Mouse (Mus musculus): ENCODE data around the gene Pcnx3. TPM values are rescaled to one million over a fixed set of nuclear protein-coding genes. Genes with fewer than 3 reads are reported as not detected.

The Pcnx3 gene
- polyA plus RNA-seq, 1 experiment from 2014 or later = 27.6 TPM

GRCm38 (mm10) chr19:5726961-5727578 lies 38.4 kb upstream of the Pcnx3 start:
- no peak for ATAC-seq (replicated peaks; ENCODE audit: low FRiP score, low TSS enrichment, low read depth)
- no peak for DNase-seq (ENCODE audit: low spot score)
- Histone ChIP-seq H3K9me3 (ENCODE audit: control insufficient read depth, low read length) (no peaks in the 10 kb centered on the region), H3K36me3 (ENCODE audit: control insufficient read depth, insufficient read depth, low read length) (peaks cover 18% of the 10 kb centered on the region), H3K4me3 (ENCODE audit: low read depth, low read length) (peak overlapping the region; percentile 92), H3K4me1 (replicated peaks; ENCODE audit: control insufficient read depth, insufficient read depth, low read length) (peaks cover 57% of the 10 kb centered on the region), H3K9ac (ENCODE audit: low read length) (peak overlapping the region; percentile 30; the same call in 1 of the 2 replicates), H3K27me3 (replicated peaks; ENCODE audit: control insufficient read depth, insufficient read depth, low read length) (no peaks in the 10 kb centered on the region), H3K27ac (ENCODE audit: low read depth) (no peak overlapping the region), H3K4me2 (ENCODE audit: low read length) (peak overlapping the region; percentile 98)
- WGBS = 74% methylated on average over 15 of the region's 15 CpGs

- H3K27me3 ChIP-seq (replicated peaks; ENCODE audit: control insufficient read depth, insufficient read depth, low read length) = no peaks in the 10 kb centered on the region
- H3K4me1 ChIP-seq (replicated peaks; ENCODE audit: control insufficient read depth, insufficient read depth, low read length) = peaks cover 55% of the 10 kb centered on the region
- peak within 1 kb of the TSS; percentile 73 for H3K27ac ChIP-seq (ENCODE audit: low read depth)
- DNase-seq (ENCODE audit: low spot score) (peak; percentile 84), ATAC-seq (replicated peaks; ENCODE audit: low FRiP score, low TSS enrichment, low read depth) (0 out of 2 replicates have a peak, but pooled peaks have one; percentile 12)
- H3K4me3 ChIP-seq (ENCODE audit: low read depth, low read length) = peak within 1 kb of the TSS; percentile 92
- H3K9me3 ChIP-seq (ENCODE audit: control insufficient read depth, low read length) = no peaks in the 10 kb centered on the region
- WGBS = 9% methylated on average over 49 of the region's 49 CpGs
- peak within 1 kb of the TSS; percentile 98 for H3K4me2 ChIP-seq (ENCODE audit: low read length)
- peak within 1 kb of the TSS; percentile 60 for H3K9ac ChIP-seq (ENCODE audit: low read length)
- H3K36me3 ChIP-seq (ENCODE audit: control insufficient read depth, insufficient read depth, low read length) = peaks cover 30% of the 10 kb centered on the region
Observed at GRCm38 (mm10) chr19:5725767-5726515, 37.2 kb upstream of the Pcnx3 start, which contains the start of gene Ehbp1l1. Ehbp1l1 (minus strand) TSS chr19:5726317.

- DNase-seq (ENCODE audit: low spot score) (no peak), ATAC-seq (replicated peaks; ENCODE audit: low FRiP score, low TSS enrichment, low read depth) (no peak)
- H3K27me3 ChIP-seq (replicated peaks; ENCODE audit: control insufficient read depth, insufficient read depth, low read length) = no peaks in the 10 kb centered on the region
- H3K9me3 ChIP-seq (ENCODE audit: control insufficient read depth, low read length) = no peaks in the 10 kb centered on the region
- H3K4me3 ChIP-seq (ENCODE audit: low read depth, low read length) = peak overlapping the region; percentile 53
- peak overlapping the region; percentile 60 for H3K9ac ChIP-seq (ENCODE audit: low read length)
- WGBS = 56% methylated on average over 12 of the region's 12 CpGs
- peaks cover 47% of the 10 kb centered on the region for H3K4me1 ChIP-seq (replicated peaks; ENCODE audit: control insufficient read depth, insufficient read depth, low read length)
- H3K27ac ChIP-seq (ENCODE audit: low read depth) = peak overlapping the region; percentile 73
- peak overlapping the region; percentile 98 for H3K4me2 ChIP-seq (ENCODE audit: low read length)
- peaks cover 37% of the 10 kb centered on the region for H3K36me3 ChIP-seq (ENCODE audit: control insufficient read depth, insufficient read depth, low read length)
Observed at GRCm38 (mm10) chr19:5725029-5725707, 36.5 kb upstream of the Pcnx3 start.

- H3K4me3 ChIP-seq (ENCODE audit: low read depth, low read length) = peak overlapping the region; percentile 53
- peak overlapping the region; percentile 73 for H3K27ac ChIP-seq (ENCODE audit: low read depth)
- H3K4me2 ChIP-seq (ENCODE audit: low read length) = peak overlapping the region; percentile 98
- DNase-seq (ENCODE audit: low spot score) = no peak
- H3K9ac ChIP-seq (ENCODE audit: low read length) = peak overlapping the region; percentile 60
- no peaks in the 10 kb centered on the region for H3K9me3 ChIP-seq (ENCODE audit: control insufficient read depth, low read length)
- ATAC-seq (replicated peaks; ENCODE audit: low FRiP score, low TSS enrichment, low read depth) = no peak
- peaks cover 44% of the 10 kb centered on the region for H3K36me3 ChIP-seq (ENCODE audit: control insufficient read depth, insufficient read depth, low read length)
- 69% methylated on average over 7 of the region's 7 CpGs for WGBS
- no peaks in the 10 kb centered on the region for H3K27me3 ChIP-seq (replicated peaks; ENCODE audit: control insufficient read depth, insufficient read depth, low read length)
- peaks cover 41% of the 10 kb centered on the region for H3K4me1 ChIP-seq (replicated peaks; ENCODE audit: control insufficient read depth, insufficient read depth, low read length)
Observed at GRCm38 (mm10) chr19:5724549-5724941, 35.8 kb upstream of the Pcnx3 start.

- no peak for ATAC-seq (replicated peaks; ENCODE audit: low FRiP score, low TSS enrichment, low read depth)
- no peak overlapping the region; the same call in 1 of the 2 replicates for H3K9ac ChIP-seq (ENCODE audit: low read length)
- H3K27me3 ChIP-seq (replicated peaks; ENCODE audit: control insufficient read depth, insufficient read depth, low read length) = no peaks in the 10 kb centered on the region
- peaks cover 49% of the 10 kb centered on the region for H3K36me3 ChIP-seq (ENCODE audit: control insufficient read depth, insufficient read depth, low read length)
- H3K9me3 ChIP-seq (ENCODE audit: control insufficient read depth, low read length) = no peaks in the 10 kb centered on the region
- DNase-seq (ENCODE audit: low spot score) = no peak
- 68% methylated on average over 4 of the region's 4 CpGs for WGBS
- peaks cover 41% of the 10 kb centered on the region for H3K4me1 ChIP-seq (replicated peaks; ENCODE audit: control insufficient read depth, insufficient read depth, low read length)
- H3K27ac ChIP-seq (ENCODE audit: low read depth) = no peak overlapping the region
- H3K4me2 ChIP-seq (ENCODE audit: low read length) = peak overlapping the region; percentile 98
- peak overlapping the region; percentile 53 for H3K4me3 ChIP-seq (ENCODE audit: low read depth, low read length)
Observed at GRCm38 (mm10) chr19:5723934-5724548, 35.3 kb upstream of the Pcnx3 start.

- Histone ChIP-seq H3K4me1 (replicated peaks; ENCODE audit: control insufficient read depth, insufficient read depth, low read length) (peaks cover 33% of the 10 kb centered on the region), H3K9ac (ENCODE audit: low read length) (no peak overlapping the region), H3K4me3 (ENCODE audit: low read depth, low read length) (no peak overlapping the region), H3K9me3 (ENCODE audit: control insufficient read depth, low read length) (no peaks in the 10 kb centered on the region), H3K36me3 (ENCODE audit: control insufficient read depth, insufficient read depth, low read length) (peaks cover 59% of the 10 kb centered on the region), H3K4me2 (ENCODE audit: low read length) (no peak overlapping the region), H3K27me3 (replicated peaks; ENCODE audit: control insufficient read depth, insufficient read depth, low read length) (no peaks in the 10 kb centered on the region), H3K27ac (ENCODE audit: low read depth) (no peak overlapping the region)
- ATAC-seq (replicated peaks; ENCODE audit: low FRiP score, low TSS enrichment, low read depth) (no peak), DNase-seq (ENCODE audit: low spot score) (no peak)
- WGBS = 91% methylated on average over 7 of the region's 7 CpGs
Observed at GRCm38 (mm10) chr19:5722848-5723425, 34.2 kb upstream of the Pcnx3 start.

GRCm38 (mm10) chr19:5721233-5721632 lies 32.5 kb upstream of the Pcnx3 start:
- Histone ChIP-seq H3K4me1 (replicated peaks; ENCODE audit: control insufficient read depth, insufficient read depth, low read length) (peaks cover 19% of the 10 kb centered on the region), H3K4me2 (ENCODE audit: low read length) (no peak overlapping the region), H3K27ac (ENCODE audit: low read depth) (no peak overlapping the region), H3K9me3 (ENCODE audit: control insufficient read depth, low read length) (no peaks in the 10 kb centered on the region), H3K36me3 (ENCODE audit: control insufficient read depth, insufficient read depth, low read length) (peaks cover 59% of the 10 kb centered on the region), H3K4me3 (ENCODE audit: low read depth, low read length) (no peak overlapping the region), H3K9ac (ENCODE audit: low read length) (no peak overlapping the region), H3K27me3 (replicated peaks; ENCODE audit: control insufficient read depth, insufficient read depth, low read length) (no peaks in the 10 kb centered on the region)
- DNase-seq (ENCODE audit: low spot score) (no peak), ATAC-seq (replicated peaks; ENCODE audit: low FRiP score, low TSS enrichment, low read depth) (no peak)
- 89% methylated on average over 6 of the region's 6 CpGs for WGBS

- Histone ChIP-seq H3K4me2 (ENCODE audit: low read length) (no peak overlapping the region), H3K4me1 (replicated peaks; ENCODE audit: control insufficient read depth, insufficient read depth, low read length) (peaks cover 19% of the 10 kb centered on the region), H3K36me3 (ENCODE audit: control insufficient read depth, insufficient read depth, low read length) (peaks cover 58% of the 10 kb centered on the region), H3K9ac (ENCODE audit: low read length) (no peak overlapping the region), H3K27me3 (replicated peaks; ENCODE audit: control insufficient read depth, insufficient read depth, low read length) (no peaks in the 10 kb centered on the region), H3K4me3 (ENCODE audit: low read depth, low read length) (no peak overlapping the region), H3K27ac (ENCODE audit: low read depth) (no peak overlapping the region), H3K9me3 (ENCODE audit: control insufficient read depth, low read length) (no peaks in the 10 kb centered on the region)
- 58% methylated on average over 10 of the region's 10 CpGs for WGBS
- ATAC-seq (replicated peaks; ENCODE audit: low FRiP score, low TSS enrichment, low read depth) (no peak), DNase-seq (ENCODE audit: low spot score) (no peak)
Observed at GRCm38 (mm10) chr19:5716955-5717354, 28.2 kb upstream of the Pcnx3 start.
